Mouse (Mus musculus) liver, postnatal 0 days (tissue): ENCODE data around the gene Ttc39b. TPM values are rescaled to one million over a fixed set of nuclear protein-coding genes. Genes with fewer than 3 reads are reported as not detected.

ENCODE experiments used
- ATAC-seq: fragments of 200-750 bp; cut with Nextera tagmentation; 2 replicates; pipeline ENCODE4 v1.8.0; 2017; ENCODE audit warnings: mild to moderate bottlenecking, moderate library complexity
- DNase-seq: peaks from one replicate; pipeline ENCODE4 v3.0.0-alpha.2; 2016
- H3K27ac ChIP-seq: fragments of 300-500 bp; sonication (generic); 2 replicates; pipeline ENCODE4 v1.5.1; 2014; ENCODE audit warnings: antibody characterized with exemption, moderate library complexity, mild to moderate bottlenecking, low read depth
- H3K27me3 ChIP-seq: fragments of 300-500 bp; sonication (generic); 2 replicates; pipeline ENCODE4 v1.6.1; 2014; ENCODE audit warnings: low read length, control low read depth, mixed read lengths; ENCODE audit not compliant: insufficient read depth
- H3K36me3 ChIP-seq: fragments of 300-500 bp; sonication (generic); replicated peaks from 2 replicates; pipeline ENCODE4 v1.6.1; 2014; ENCODE audit warnings: mild to moderate bottlenecking, control low read depth, low read length, moderate library complexity, mixed read lengths; ENCODE audit not compliant: insufficient read depth
- H3K4me1 ChIP-seq: fragments of 300-500 bp; sonication (generic); 2 replicates; pipeline ENCODE4 v1.6.1; 2014; ENCODE audit warnings: antibody characterized with exemption, mild to moderate bottlenecking, control low read depth; ENCODE audit not compliant: insufficient read depth
- H3K4me2 ChIP-seq: fragments of 300-500 bp; sonication (generic); 2 replicates; pipeline ENCODE4 v1.6.1; 2014; ENCODE audit warnings: low read depth, mild to moderate bottlenecking, low read length, moderate library complexity, mixed read lengths
- H3K4me3 ChIP-seq: fragments of 300-500 bp; sonication (generic); 2 replicates; pipeline ENCODE4 v1.5.1; 2014; ENCODE audit warnings: low read depth, low read length
- H3K9ac ChIP-seq: fragments of 300-500 bp; sonication (generic); replicated peaks from 2 replicates; pipeline ENCODE4 v1.6.1; 2014; ENCODE audit warnings: mild to moderate bottlenecking, moderate library complexity
- H3K9me3 ChIP-seq: fragments of 300-500 bp; sonication (generic); 2 replicates; pipeline ENCODE4 v1.6.1; 2016; ENCODE audit warnings: mild to moderate bottlenecking, control low read depth, low read length, mixed read lengths
- CTCF ChIP-seq: sonication (generic); IDR thresholded peaks from 2 replicates; pipeline ENCODE4 v1.5.1; 2016; ENCODE audit warnings: antibody characterized with exemption, low read depth
- EP300 ChIP-seq: IDR thresholded peaks from 2 replicates; pipeline ENCODE4 v1.6.1; 2016; ENCODE audit warnings: antibody characterized with exemption, low read depth, mild to moderate bottlenecking
- WGBS: fragments of 180-500 bp; shearing (Covaris S2); extraction: QIAGEN DNeasy Blood & Tissue Kit; methylation state at CpG from one replicate; pipeline ENCODE4 v1.1.7; 2014; ENCODE audit not compliant: insufficient replicate concordance; 5-methylcytosine and 5-hydroxymethylcytosine counted together
- polyA plus RNA-seq: library from polyadenylated mRNA; unstranded; fragments of >200 nt; fragmentation: Nextera tagmentation; extraction: Ambion mirVana; gene quantifications from 2 replicates; pipeline ENCODE4 v1.2.1, GENCODE M21; 2015

Ttc39b gene
- polyA plus RNA-seq, 1 experiment from 2014 or later = 3.0 TPM

DNA sequence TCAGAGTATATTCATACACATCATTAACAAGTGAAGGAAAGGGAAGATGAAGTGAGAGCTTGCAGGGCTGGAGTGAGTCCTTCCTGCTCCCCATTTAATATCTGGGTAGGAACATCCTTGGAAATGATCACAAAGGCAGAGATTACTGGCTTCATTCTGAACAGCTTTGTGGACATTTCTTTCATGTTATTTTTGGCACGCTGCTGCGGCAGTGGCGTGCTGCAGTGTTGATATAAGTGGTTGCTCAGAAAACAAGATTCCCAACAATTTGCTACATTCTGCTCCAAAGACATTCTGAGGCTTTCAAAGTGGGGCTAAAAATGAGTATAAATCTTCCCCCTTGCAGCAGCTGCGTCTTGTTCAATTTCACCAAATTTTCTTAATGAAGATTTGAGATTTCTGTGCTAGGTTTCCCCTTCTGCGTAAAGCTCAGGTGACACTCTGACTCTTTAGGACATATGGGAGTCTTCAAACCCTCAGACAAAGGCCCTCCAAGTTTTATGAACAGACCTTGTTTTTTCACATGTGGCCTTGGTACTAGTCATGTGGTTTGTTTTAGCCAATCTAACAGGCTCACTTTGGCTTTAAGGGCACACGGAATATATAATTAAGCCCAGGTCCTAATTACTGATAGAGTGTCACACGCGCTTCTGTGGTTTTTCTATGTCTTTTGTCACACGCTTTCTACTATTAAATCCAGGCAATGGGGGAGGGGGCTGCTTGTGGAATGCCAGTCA, 109.1 kb downstream of the Ttc39b start:
- ATAC-seq = no peak

DNA sequence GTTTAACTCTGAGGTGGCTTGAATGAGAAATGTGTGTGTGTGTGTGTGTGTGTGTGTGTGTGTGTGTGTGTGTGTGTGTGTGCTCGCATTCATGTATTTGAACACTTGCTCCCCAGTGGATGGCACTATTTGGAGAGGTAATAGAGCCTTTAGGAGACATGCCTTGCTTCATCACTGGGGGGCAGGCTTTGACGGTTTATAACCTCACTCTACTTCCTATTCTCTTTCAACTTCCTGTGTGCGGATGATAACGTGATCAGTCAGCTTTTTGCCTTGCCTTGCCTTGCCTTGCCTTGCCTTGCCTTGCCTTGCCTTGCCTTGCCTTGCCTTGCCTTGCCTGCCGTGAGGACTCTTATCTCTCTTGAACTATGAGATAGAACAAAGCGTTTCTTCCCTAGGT, 110.3 kb downstream of the Ttc39b start:
- DNase-seq = no peak

More for the DNA sequence above, 109.1 kb downstream of the Ttc39b start:
- TF ChIP-seq CTCF (no peak), EP300 (no peak)
- Histone ChIP-seq H3K36me3 (no peaks in the 10 kb centered on the region), H3K4me2 (no peak overlapping the region), H3K4me1 (no peaks in the 10 kb centered on the region), H3K4me3 (no peak overlapping the region), H3K27me3 (no peaks in the 10 kb centered on the region), H3K27ac (no peak overlapping the region), H3K9ac (no peak overlapping the region), H3K9me3 (no peaks in the 10 kb centered on the region)
- 77% methylated on average over 9 of the region's 9 CpGs for WGBS
- no peak for DNase-seq

GRCm38 (mm10) chr4:83211709-83212108, 112.3 kb downstream of the Ttc39b start:
- H3K4me2 ChIP-seq = no peak overlapping the region
- ATAC-seq (no peak), DNase-seq (no peak)
- H3K27ac ChIP-seq = no peak overlapping the region
- no peaks in the 10 kb centered on the region for H3K36me3 ChIP-seq
- no peaks in the 10 kb centered on the region for H3K9me3 ChIP-seq
- no peak for TF ChIP-seq EP300
- TF ChIP-seq CTCF = no peak
- 31% methylated on average over 12 of the region's 12 CpGs for WGBS
- no peak overlapping the region for H3K9ac ChIP-seq
- H3K4me3 ChIP-seq = no peak overlapping the region
- no peaks in the 10 kb centered on the region for H3K4me1 ChIP-seq
- H3K27me3 ChIP-seq = no peaks in the 10 kb centered on the region

More for the DNA sequence above, 110.3 kb downstream of the Ttc39b start:
- TF ChIP-seq CTCF = 0 out of 2 replicates have a peak, but pooled peaks have one; percentile 2
- TF ChIP-seq EP300 = no peak
- WGBS = 51% methylated on average over 6 of the region's 6 CpGs
- Histone ChIP-seq H3K4me3 (no peak overlapping the region), H3K4me1 (no peaks in the 10 kb centered on the region), H3K9me3 (no peaks in the 10 kb centered on the region), H3K4me2 (no peak overlapping the region), H3K36me3 (no peaks in the 10 kb centered on the region), H3K9ac (no peak overlapping the region), H3K27ac (no peak overlapping the region), H3K27me3 (no peaks in the 10 kb centered on the region)
- ATAC-seq = no peak

DNA sequence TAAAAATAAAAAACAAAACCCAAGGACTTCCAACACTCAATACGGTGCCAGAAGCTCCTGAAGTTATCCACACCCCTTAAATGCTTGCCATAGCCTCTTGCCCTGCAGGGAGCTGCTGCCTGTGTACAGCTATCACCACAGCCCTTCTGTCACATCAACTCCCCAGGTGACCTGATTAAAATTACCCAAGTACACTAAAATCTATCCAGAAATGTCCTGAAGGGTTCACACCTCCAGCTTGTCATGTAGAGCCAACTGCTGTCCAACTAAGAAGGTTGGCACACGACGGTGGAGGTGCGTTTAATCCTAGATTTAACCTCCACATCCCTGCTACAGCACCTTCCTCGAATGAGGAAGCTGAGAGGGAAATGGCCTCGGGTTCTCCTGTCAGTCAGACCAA, 113.6 kb downstream of the Ttc39b start:
- WGBS = 65% methylated on average over 6 of the region's 6 CpGs
- no peak overlapping the region for H3K4me2 ChIP-seq
- no peaks in the 10 kb centered on the region for H3K36me3 ChIP-seq
- H3K9ac ChIP-seq = no peak overlapping the region
- ATAC-seq = no peak
- TF ChIP-seq CTCF (no peak), EP300 (no peak)
- H3K4me3 ChIP-seq = no peak overlapping the region
- no peaks in the 10 kb centered on the region for H3K27me3 ChIP-seq
- H3K27ac ChIP-seq = no peak overlapping the region
- H3K9me3 ChIP-seq = no peaks in the 10 kb centered on the region
- no peak for DNase-seq
- H3K4me1 ChIP-seq = no peaks in the 10 kb centered on the region

GRCm38 (mm10) chr4:83206803-83207586, 117.1 kb downstream of the Ttc39b start:
- Histone ChIP-seq H3K4me1 (no peaks in the 10 kb centered on the region), H3K9ac (no peak overlapping the region), H3K4me2 (no peak overlapping the region), H3K4me3 (no peak overlapping the region), H3K27me3 (no peaks in the 10 kb centered on the region), H3K9me3 (no peaks in the 10 kb centered on the region), H3K36me3 (no peaks in the 10 kb centered on the region), H3K27ac (no peak overlapping the region)
- TF ChIP-seq EP300 (no peak), CTCF (no peak)
- DNase-seq (no peak), ATAC-seq (no peak)
- WGBS = 70% methylated on average over 10 of the region's 10 CpGs

GRCm38 (mm10) chr4:83206416-83206802, 117.6 kb downstream of the Ttc39b start:
- Histone ChIP-seq H3K27me3 (no peaks in the 10 kb centered on the region), H3K4me2 (no peak overlapping the region), H3K9me3 (no peaks in the 10 kb centered on the region), H3K4me1 (no peaks in the 10 kb centered on the region), H3K27ac (no peak overlapping the region), H3K4me3 (no peak overlapping the region), H3K36me3 (no peaks in the 10 kb centered on the region), H3K9ac (no peak overlapping the region)
- ATAC-seq (no peak), DNase-seq (no peak)
- TF ChIP-seq EP300 = no peak
- TF ChIP-seq CTCF = no peak
- WGBS = 75% methylated on average over 2 of the region's 2 CpGs
